Mouse (Mus musculus): ENCODE measurements around the gene Cptp.
A peak's percentile ranks its signal among the peaks of the same experiment; 100 is the strongest.

Gene Cptp

DNA sequence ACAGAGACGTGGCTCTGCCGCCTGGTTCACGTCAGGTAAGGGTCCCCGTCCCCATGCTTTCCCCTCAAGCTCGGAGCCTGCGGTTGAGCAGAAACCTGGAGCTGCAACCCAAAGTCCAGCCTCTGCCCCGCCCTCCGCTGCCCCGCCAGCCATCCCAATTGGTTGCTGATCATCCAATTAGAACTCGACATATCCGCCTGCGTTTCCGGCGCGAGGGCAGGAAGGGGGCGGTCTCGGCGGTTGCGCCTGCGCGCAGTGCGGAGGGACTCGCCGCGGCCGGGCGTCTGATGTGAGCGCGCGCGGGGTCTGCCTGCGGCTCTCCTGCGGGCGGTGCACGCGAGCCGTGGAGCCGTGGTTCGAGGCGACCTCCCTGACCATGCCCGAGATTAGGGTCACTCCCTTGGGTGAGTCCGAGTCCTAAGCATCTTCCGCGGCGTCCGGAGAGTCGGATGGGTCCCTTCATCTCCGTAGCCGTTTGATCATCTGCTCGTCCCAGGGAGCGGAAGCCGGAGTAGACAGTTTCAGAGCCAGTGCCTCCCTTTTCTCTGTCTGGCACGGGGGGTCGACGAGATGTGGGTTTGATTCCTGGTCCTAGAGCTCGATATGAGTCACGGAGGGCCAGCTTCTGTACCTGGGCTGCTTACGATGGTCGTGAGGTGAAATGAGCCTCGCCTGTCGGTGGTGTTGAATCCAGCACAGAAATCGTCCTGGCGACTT lies at the start of gene Cptp, which contains the start of gene Ints11:
Cptp (minus strand) TSS at position 124 of the 717 bp plus-strand sequence.
Ints11 (plus strand) TSS at position 230 of the 717 bp plus-strand sequence.
- DNase-seq (ENCODE audit: low spot score) = peak; percentile 94

DNA sequence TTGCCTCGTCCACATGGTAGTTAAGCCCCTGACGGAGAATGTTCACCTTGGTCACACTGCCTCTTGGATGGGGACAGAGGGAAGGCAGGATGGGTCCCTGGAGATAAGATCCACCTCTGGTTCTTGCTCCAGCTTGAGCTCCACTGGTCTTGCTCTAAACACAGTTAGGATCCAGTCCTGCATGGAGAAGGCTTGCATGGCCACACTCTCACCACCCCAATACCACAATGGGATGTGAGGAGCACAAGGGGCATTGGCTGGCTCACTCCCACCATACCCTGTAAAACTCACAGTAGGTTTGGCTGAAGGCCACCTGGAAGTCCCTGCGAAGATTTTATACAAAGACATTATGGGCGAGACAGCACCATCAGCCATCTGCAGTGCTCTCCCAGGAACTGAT lies 39.5 kb upstream of the Cptp start:
- DNase-seq (ENCODE audit: low spot score) = no peak

DNA sequence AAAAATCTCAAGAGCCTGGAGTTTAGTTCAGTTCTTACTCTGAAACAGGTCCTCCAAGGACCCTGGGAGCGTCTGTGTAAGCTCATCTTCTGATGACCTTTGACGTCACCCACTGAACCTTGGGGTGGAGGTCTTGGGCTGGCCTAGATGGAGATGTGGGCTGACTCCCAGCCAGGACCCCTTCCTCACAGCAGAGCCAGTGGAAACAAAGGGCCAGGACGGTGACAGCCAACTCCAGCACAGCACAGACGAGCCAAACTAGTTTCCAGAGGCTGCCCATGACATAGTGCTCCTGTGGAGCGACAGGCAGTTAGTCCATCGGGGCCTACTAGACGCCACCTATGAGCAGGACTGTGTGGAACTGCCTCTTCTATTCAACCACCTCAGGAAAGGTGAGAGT lies 39.0 kb upstream of the Cptp start:
- no peak for DNase-seq (ENCODE audit: low spot score)

DNA sequence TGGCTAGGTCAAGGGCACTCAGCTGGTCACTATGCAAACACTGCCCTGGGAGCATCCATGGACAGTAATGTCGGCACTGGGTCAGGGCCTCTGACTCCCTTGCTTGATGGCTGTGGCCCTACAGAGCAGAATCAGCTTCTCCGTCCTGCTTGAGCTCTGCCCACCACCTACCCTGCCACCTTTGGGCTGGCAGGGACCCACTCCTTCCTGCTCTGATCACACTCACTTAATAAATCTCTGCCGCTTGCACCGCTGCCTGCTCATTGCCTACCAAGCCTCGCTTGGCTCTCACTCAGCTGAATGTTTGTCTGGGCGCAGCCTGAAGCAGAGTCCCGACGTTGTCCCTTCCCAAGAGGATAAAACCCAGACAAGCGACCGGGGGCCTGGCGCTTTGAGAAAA lies 37.8 kb upstream of the Cptp start:
- DNase-seq (ENCODE audit: low spot score) = no peak

DNA sequence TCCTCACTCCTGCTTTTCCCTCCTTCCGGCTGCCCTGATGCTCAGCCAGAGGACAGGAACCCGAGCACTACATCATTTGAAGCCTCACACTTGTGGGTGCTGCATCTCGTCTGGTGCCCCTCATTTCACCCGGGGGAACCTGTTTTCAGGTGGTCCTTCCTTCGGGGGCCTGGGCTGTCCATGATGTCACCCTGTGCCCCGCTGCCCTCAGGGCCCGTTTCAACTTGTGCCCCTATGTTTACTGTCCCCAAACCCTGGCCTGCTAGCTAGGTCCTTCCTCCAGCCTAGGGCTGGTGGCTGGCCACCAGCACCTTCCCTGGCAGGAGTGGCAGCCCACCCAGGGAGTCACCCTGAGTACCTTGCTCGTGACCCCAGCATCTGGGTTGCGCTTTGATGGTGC lies 36.9 kb upstream of the Cptp start:
- DNase-seq (ENCODE audit: low spot score) = no peak

DNA sequence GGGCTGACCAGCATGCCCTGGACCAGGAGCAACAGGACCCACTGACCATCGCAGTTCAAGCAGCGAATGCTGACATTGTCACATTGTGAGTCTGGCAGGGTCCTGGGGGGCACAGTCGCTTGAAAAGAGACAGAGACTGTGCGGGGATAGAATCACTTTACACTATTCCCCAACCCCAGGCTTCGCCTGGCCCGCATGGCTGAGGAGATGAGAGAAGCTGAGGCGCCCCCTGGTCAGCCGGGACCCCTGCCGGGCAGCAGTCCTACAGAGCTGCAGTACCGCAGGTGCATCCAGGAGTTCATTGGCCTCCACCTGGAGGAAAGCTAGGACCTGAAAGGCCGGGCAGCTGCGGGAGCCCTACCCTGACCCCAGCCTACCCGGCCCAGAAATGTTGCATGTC lies 36.4 kb upstream of the Cptp start:
- DNase-seq (ENCODE audit: low spot score) = no peak

DNA sequence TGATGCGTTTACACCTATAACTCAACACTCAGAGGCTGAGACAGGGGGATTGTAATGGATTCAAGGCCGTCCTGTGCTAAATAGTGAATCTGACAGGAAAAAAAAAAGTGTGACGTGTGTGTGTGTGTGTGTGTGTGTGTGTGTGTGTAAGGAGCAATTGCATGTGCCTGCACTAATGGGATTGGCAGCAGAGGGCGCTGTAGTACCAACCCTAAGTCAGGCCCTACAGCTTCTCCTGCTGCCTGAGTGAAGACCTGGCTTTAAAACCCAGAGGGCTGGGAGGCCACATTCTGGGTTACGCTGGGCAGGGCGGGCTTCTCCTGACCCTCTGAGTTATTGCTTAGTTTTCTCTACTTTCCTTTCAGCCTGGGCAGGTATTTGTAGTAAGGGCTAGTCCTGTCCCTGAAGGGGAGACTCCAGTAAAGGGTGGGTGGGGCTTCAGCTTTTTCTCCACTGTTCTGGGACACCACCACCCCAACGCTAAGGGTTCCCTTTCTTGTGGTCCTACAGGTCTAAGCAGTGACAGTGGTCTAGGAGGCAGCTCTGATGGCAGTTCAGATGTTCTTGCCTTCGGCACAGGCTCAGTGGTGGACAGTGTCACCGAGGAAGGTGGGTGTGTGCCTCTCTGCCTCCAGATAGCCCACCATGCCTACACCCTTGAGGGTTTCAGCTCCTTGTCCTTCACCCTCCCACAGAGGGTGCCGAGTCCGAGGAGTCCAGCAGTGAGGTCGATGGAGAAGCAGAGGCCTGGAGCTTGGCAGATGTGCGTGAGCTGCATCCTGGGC lies 35.3 kb upstream of the Cptp start:
- DNase-seq (ENCODE audit: low spot score) = peak; percentile 30

DNA sequence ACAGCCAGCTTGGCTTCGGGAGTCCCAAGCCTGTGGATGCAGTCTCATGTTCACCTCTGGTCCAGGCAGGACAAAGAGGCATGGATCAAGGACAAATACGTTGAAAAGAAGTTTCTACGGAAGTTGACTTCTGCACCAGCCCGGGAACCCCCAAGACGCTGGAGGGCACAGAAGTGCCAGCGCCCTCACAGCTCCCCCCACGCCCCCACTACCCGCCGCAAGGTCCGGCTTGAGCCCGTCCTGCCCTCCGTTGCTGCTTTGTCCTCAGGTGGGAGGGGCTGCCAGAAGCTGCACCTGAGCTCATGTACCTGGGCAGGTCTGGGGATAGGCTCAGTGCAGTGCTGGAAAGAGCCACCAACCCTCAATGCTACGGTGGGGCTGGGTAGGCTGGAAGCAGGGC lies 34.0 kb upstream of the Cptp start:
- no peak for DNase-seq (ENCODE audit: low spot score)

DNA sequence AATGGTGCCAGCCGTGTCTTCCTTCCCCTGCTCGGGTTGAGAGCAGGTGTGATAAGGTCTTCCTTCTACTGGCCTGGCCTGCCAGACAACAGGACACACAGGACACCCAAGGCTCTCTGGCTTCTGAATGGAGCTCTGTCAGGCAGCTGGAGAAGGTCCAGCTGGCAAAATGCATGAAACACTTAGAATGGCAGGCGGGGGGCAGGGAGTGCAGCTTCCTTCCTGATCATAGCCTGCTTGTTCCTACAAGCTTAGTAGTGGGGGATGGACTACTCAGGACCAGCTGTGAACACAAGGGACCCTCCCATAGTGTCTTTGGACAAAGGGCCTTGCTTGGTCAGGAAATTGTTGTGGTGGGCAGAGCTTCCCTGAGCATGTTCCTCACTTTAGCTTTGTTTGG lies 32.0 kb upstream of the Cptp start:
- peak; percentile 63 for DNase-seq (ENCODE audit: low spot score)

DNA sequence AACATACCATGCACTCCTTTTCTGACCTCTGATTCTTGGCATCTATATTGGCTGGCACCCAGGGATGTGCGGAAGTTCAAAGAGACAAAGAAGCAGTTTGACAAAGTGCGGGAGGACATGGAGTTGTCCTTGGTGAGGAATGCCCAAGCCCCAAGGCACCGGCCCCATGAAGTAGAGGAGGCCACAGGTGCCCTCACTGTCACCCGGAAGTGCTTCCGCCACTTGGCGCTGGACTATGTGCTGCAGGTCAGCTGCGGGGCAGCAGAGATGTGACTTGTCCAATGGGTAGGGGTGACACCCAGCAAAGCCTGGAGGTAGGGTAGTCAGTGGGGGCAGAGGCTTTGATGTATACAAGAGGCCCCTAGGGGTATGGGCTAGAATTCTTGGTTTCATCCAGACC lies 30.1 kb upstream of the Cptp start:
- DNase-seq (ENCODE audit: low spot score) = no peak

DNA sequence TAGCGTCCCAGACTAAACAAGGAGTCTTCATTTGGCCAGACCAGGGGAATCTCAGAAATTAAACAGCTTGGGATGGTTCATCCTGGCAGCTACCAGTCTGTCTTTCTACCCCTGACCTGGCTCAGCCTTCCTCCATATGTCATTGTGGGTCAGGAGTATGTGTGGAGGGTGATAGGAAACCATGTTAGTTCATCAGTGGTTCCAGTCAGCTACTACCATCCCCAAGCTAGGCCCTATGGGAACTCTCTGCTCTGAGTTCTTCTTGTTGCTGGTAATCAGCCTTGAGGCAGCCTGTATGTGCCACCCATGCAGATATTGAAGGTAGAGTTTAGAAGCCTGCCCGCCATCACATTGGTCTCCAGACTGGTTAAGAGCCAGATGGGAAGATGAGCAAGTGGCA lies 29.1 kb upstream of the Cptp start:
- no peak for DNase-seq (ENCODE audit: low spot score)

DNA sequence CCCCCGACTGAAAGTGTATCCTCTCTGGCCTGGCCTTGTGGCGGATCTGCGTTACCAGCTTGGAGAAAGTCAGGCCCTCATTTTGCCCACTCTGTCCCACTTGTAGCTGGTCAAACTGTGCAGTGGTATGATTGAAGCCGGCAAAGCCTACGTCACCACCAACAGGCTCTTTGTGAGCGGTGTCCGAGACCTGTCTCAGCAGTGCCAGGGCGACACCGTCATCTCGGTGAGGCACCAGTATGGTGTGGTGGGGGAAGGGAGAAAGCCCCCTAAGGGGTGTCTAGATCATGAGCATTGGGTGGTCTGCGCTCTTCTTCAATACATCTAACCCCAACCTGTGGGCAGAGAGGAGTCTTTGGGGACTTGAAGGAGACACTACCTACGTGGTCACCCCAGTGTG lies 27.2 kb upstream of the Cptp start:
- peak; percentile 3 for DNase-seq (ENCODE audit: low spot score)

DNA sequence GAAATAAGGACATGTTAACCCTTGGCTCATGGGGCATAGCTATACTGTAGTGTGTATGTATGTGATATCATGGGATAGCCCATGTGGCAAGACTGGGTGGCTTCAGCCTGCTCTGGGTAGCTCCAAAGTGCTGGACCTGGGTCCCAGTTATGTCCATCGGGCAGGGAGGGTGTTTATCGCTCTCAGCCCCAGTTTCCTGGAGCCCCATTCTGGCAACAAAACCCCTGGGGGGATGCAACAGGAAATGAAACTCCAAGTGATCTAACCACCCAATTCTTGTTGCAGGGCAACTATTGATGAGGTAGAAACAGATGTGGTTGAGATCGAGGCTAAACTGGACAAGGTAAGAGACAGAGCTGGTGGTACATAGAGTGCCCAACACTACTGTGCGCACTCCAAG lies 26.6 kb upstream of the Cptp start:
- no peak for DNase-seq (ENCODE audit: low spot score)

DNA sequence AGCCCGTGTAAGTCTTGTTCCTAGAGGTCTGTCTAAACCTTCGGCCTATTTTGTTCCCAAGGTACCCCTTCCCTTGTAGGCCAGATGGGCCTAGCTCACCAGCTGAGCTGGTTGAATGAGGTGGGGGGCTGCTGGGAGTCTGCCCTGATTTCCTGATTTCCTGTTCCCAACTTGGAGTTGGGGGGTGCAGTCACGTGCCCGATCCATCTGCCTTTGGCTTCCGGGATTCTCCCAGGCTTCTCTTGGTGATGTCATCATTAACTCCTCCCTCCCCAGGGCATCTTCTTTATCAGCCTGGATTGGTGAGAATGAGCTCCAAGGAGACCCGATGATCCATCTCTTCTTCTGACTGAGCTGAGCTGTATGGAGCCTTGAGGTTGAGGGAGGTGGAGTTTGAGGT lies 26.0 kb upstream of the Cptp start:
- DNase-seq (ENCODE audit: low spot score) = peak; percentile 81

DNA sequence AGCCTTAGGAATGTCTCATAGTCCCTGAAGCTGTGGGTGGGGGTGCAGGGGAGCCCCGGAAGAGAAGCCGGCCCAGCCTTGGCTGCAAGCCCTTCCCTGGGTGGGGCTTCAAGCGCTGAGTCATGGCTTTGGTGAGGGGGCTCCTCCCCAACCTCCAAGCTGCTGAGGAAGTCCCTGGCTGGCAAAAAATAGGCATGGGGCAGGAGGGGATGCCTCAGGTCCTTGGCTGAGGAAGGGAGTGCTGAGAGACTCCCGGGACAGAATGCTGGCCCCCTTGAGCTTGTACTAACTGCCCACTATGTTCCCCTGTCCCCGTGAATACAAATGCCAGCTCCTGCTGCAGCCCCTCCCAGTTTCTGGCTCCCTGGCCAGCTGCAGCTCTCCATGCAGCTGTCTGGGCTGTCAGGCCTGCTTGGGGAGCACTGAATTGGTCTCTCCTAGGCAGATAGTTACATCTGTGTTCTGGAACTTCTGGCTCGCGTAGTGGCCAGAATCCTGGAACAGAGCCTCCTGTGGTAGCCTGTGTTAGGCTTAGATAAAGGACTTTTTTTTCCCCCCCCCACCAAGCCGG lies 25.2 kb upstream of the Cptp start:
- DNase-seq (ENCODE audit: low spot score) = peak; percentile 75

DNA sequence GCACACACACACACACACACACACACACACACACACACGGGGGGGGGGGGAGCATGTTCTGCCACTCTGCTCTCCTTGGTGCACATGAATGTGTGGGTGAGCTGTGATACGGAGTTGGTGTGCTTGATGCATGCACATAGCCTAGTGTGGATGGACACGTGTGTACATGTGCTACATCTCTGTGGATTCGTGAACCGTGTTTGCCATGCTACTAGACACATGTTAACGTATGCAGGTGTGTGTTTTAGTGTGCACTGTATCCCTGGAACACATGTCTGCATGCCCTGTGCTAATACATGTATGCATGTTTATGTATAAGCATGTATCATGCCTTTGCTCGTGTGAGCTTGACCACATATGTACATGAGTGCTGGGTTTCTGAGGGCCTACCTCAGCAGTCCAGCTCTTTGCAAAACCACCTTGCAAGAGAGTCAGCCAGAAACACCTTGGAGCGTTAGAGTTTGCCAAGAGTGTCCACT lies 24.0 kb upstream of the Cptp start:
- DNase-seq (ENCODE audit: low spot score) = peak; percentile 5

DNA sequence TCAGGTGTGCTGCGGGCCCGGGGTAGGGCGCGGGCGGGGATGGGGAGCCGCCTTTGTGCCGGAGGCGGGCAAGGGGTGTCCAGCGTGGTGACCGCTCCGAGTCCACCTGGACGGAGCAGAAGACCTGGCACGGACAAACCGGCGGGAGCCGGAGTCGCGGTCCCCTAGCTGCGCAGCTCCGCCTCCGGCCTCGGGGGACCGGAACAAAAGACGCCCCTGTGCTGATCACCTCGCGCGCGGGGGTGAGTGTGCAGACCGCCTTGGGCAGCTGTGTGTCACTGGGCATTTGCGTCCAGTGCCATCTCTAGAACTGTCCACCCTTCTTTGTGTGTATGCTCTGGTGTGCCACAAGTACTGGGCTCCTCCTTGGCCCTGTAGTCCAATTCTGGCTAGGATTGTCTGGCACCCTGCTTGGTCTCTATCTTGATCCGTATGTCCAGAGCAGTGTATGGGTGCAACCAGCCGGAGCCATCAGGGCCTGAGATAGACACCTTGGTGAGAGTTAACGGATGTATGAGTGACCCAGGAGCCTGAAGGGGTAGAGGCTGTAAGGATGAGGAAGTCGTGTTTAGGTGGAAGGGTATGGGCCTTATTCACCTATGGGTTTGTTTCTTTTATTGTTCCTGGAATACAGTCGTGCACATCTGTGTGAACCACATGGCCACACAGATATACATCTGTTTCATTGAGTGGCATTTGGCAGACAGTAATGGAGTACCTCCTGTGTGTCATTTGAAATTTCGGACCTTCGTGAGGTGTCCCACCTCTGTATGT lies 23.4 kb upstream of the Cptp start:
- DNase-seq (ENCODE audit: low spot score) = peak; percentile 38

DNA sequence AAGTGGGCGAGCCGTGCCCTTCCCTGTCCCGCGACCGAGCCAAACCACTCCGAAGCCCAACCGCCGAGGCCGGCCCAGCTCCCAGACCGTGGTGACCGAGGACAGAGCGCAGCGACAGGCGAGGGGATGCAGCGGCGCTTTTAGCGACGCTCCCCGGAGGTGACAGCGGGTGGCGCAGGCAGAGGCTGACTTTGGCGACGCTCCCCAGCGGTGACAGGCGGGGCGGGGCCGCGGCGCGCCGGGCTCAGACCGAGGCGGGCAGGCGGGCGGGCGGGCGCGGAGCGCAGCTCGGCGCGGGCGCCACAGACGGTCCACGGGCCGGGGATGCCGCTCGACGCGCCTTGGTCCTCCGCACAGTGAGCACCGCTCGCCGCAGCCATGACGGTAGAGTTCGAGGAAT lies 22.8 kb upstream of the Cptp start:
- DNase-seq (ENCODE audit: low spot score) = peak; percentile 82

DNA sequence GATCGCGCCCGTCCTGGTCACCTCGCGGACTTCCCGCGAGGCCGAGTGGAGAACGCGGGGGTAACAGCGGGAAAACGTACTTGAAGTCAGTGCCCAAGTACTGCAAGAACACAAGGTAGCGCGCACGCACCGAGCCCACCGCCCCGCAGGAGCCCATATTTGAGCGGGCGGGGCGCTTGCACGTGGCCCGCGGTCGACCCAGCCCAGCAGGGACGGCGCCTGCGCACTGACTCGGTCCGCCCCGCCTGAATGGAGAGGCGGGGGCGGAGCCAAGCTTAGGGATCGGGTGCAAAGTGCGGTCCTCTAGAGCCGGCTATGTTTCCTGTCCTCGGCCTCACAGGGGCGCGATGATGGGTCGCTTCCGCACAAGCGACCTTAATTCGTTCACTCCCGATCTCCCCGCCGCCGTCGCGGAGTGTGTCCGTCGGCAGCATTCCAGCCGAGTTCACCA lies 22.3 kb upstream of the Cptp start, which contains the start of the genes Pusl1 and Acap3:
Pusl1 (minus strand) TSS at position 231 of the 451 bp plus-strand sequence.
Acap3 (plus strand) TSS at position 272 of the 451 bp plus-strand sequence.
- DNase-seq (ENCODE audit: low spot score) = peak; percentile 98

DNA sequence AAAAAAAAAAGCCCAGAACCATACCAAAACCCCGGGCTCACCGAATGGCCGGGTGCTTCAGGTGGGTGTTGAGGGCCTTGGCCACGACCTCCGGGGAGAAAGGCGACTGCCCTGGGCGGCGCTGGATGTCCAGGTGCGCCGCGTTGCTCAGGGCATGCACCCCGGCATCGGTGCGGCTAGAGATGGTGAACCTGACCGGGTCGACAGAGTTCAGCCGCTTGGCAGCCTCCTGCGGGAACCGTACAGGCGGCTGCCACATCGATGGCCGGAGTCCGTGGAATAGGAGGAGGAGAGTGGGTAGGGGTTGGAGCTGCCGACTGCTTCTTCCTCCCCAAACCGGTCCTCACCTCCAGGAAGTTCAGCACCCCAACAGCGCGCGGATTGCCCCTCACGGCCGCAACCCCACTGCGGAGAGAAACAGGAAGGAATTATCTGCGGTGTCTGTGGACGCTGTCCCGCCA lies 21.8 kb upstream of the Cptp start:
- no peak for DNase-seq (ENCODE audit: low spot score)

DNA sequence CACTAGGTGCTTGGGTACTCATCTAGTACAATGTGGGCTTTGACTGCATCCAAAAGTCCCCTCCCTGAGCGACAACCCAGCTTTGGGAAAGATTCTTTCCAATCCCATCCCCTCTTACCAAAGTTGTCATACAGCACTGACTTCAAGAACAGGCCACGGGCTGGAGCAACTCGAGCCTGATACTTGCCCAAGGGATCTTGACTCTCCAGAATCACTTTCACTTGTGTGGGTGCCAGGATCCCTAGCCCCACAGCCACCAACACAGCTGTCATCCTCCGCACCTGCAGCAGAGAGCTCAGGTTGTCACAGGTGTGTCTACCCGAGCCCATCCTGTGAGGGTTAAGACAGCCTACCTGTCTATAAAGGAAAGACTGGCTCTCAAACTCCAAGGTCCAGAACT lies 20.1 kb upstream of the Cptp start:
- peak; percentile 2 for DNase-seq (ENCODE audit: low spot score)

DNA sequence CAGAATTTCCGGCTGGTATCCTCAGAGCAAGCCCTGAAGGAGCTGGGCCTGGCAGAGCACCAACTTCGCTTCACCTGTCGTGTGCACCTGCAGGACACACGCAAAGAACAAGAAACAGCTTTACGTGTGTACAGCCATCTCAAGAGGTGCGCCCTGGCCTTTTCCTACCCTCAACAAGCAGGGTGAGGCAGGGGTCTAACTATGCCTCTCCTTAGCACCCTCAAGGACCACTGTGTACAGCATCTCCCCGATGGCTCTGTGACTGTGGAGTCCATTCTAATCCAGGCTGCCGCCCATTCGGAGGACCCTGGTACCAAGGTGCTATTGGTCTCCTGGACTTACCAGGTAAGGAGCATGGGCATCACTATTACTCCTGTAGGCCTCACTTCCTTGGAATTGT lies 18.9 kb upstream of the Cptp start:
- peak; percentile 5 for DNase-seq (ENCODE audit: low spot score)

All from layer of hippocampus, adult 11-12 months (tissue).